Mouse (Mus musculus): Measurements from ENCODE around the gene Tgfbrap1.

Tgfbrap1 gene

DNA sequence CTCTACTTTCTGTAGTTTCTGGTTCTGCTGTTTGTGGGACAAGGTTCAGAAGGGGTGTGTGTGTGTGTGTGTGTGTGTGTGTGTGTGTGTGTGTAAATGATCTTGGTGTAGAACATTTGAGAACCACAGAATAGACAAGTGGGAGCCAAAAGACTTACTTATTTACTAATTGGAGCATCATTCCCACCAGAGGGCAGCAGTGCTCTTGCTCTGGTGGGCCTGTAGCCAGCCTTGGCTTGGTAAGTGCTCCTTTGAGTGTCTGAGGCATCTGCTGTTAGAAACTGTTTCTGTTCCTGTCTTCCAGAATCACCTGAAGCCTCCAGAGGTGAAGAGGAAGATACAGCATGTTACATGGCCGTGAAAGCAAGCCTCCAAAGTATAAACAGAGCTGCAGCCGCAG lies 14.4 kb upstream of the Tgfbrap1 start:
- peak; percentile 22 to 59 for DNase-seq (ENCODE audit: low spot score in 2 of 2)

DNA sequence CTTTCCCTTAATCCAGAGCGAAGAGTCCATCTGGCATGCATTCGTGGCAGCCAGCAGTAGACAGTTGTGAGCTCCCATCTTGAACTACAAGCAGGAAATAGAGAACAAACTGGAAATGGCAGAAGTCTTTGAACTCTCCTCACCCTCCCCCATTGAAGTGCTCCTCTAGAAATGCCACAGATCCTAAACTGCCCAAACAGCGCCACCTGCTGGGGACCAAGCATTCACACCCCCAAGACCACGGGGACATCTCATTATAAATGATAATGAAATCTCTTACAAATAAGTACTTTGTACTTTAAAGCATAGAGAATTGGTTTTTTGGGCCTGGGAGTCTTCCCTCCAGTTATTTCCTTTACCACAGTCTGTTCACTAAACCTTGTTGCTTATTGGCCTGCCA lies 12.1 kb upstream of the Tgfbrap1 start:
- peak; percentile 40 to 83 for DNase-seq (ENCODE audit: low spot score in 2 of 2)

DNA sequence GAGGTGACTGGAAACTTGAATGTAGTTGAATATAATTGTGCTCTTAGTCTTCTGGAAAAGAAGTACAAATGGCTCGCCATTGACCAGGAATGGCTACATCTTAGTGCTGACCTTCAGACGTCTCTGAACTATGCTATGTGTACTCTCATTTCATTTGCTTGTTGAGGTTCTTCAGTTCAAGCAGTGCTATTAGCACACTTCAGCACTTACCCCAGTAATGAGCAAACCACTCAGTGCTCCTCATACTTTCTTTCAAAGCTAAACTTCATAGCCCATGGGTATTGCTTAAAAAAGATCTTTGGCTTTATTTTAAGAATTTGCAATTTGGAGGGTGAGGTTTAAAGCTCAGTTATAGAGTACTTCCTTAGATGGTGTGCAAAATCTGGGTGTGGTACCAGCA lies 10.3 kb upstream of the Tgfbrap1 start:
- no peak for DNase-seq (ENCODE audit: low spot score in 2 of 2)

DNA sequence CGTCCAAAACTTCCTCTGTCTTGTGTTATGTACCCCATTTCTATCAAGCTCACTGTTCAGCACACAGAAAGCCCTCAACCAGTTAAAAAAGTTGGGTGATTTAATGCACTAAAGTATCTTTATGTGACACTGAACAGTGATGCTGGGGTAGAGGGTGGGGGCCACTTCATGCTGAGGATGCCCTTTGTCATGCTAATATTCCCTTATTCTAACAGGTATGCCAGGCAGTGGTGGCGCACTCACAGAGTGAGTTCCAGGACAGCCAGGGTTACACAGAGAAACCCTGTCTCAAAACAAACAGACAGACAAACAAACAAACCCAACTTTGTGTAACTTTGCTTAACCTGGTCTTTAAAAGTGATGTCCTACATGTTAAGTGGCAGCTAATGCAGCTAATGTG lies 4.2 kb downstream of the Tgfbrap1 start:
- no peak for DNase-seq (ENCODE audit: low spot score in 2 of 2)

DNA sequence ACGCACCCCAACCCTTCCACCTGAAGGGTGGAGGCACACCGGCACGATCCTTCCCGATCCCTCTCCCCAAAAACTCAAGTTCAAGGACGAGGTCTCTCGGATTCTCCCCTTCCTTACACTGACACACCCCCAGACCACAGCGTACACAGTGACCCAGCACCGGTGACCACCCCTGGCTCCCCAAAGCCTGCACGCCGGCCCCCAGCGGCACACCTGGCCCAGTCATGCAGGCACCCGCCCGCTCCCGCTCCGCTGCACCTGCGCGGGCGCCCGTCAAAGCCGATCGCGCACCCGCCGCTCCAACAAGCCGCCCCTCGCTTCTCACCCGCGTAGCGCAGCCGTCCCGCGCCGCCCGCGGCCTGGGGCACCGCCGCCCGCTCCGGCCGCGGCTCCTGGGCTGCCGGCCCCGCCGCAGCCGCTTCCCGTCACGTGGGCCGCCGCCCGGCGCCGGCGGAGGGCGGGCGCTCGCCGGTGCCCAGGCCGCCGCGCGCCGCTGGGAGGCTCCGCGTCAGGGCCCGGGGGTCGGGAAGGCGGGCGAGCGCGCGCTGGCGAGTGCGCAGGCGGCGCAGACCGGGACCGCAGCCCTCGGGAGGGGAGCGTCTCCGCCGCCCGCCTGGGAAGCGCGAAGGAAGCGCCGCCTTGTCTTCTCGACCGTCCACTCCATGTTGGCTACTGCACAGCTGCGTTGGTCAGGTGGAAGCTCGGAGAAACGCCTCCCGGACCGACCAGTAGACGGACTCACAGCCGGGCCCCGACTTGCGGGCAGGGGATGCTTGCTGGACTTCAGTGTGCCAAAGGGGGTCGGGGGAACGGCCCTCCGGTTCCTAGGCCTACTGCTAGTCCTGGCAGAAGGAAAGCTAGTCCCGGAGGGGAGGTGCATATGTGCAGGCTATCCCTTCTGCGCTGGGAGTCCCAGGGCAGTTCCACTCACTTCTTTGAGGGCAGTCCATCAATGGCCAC lies 6.1 kb downstream of the Tgfbrap1 start:
- DNase-seq (ENCODE audit: low spot score in 2 of 2): peak; percentile 67

DNA sequence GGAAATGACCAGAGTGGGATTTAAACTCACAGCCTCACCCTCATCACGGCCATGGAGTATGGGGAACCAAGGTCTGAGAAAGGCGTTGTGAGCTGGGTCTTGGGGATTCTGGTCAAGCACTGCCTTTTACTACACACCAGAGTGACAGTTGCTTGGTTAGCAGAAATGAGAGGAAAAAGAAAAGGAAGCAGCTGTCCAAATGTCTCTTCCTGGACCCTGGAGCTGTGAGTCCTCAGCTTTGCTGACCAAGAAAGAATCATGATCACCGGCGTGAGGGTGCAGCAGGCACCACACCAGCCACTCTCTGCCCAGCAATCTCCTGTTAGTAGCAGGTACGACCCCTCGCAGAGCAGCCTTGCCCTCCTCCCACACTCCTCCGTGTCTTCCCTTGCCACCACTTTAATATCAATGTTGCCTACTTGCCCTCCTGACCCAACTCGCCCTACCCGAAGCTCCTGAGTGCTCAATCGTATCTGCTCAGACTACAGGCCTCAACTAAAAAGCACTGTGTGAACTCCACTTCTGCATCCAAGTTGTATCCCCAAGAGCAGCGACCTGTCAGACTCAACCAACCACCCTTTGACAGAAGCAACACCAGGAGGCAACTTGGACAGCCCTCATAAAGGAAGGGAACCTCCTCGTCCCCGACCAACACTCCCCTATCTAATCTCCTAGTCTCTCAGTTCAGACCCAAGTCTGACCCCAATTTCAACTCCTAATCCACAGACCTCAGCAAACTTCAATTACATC lies 7.0 kb downstream of the Tgfbrap1 start:
- peak in 1 of 2 experiments; percentile 25 for DNase-seq (ENCODE audit: low spot score in 2 of 2)

DNA sequence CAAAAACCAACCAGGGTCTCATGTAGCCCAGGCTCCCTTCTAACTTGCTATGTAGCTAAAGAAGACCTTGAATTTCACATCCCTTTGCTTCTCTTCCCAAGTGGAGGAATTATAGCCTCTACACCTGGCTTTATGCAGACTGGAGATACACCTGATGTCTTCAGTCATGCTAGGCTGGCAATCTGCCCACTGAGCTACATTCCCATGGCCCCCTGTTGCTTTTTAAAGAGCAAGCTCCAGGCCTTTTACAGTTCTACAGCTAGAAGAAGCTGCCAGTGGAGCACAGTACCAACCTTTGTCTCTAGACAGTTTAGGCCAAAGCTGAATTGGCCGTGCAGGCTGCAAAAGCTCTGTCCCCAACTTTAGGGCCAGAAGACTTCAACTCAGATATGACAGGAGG lies 8.0 kb downstream of the Tgfbrap1 start:
- DNase-seq (ENCODE audit: low spot score in 2 of 2): no peak

DNA sequence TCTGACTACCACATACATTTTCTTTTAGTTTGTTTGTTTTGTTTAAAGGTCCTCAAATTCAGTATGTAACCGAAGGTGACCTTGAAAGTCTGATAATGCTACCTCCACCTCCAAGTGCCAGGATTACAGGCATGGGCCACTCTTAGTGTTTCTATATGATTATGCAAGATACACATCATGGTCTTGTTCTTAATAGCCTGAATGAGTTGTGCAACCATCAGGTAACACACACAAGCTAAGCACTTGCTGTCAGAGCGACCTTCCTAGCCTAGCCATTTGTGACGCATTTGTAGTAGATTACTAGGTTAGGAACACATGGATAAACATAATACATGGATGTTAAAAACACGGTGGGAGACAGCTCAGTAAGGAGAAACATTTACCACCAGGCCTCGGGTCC lies 15.5 kb downstream of the Tgfbrap1 start:
- no peak for DNase-seq (ENCODE audit: low spot score in 2 of 2)

DNA sequence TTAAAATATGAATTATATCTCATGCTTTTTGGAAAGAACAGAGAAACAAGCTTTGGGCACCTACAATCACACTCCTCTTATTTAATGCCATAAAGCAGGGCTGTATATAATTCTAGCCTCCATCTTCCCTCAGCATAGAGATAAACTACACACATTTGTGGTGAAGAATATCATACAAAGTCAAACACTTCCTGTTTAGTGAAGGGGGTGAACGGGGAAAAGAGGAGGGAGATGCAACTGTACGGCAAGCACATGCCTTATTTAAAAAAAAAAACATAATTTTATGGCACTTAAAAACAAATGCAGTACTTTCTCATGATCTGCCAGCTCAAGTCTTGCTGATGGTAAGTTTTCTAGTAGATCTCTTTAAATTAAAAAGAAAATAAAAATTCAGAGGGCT lies 20.3 kb downstream of the Tgfbrap1 start:
- no peak for DNase-seq (ENCODE audit: low spot score in 2 of 2)

DNA sequence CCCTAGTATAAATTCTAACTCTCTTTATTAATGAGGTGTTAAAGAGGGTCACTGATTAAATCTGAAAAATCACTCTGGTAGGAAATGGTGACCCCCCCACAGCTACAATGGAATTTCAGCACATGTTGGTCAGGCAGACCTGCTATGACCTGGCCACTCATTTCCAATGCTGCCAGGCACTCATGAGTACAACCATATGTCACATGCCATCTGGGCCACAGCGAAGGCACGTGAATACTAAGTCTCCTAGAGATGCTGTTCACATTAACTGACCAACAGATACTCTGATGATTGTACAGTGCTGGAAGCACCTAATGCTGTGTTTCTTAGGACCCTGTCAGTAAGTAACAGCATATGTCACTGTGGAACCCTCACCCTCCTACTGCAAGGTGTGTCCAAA lies 23.6 kb downstream of the Tgfbrap1 start:
- DNase-seq (ENCODE audit: low spot score in 2 of 2): no peak

DNA sequence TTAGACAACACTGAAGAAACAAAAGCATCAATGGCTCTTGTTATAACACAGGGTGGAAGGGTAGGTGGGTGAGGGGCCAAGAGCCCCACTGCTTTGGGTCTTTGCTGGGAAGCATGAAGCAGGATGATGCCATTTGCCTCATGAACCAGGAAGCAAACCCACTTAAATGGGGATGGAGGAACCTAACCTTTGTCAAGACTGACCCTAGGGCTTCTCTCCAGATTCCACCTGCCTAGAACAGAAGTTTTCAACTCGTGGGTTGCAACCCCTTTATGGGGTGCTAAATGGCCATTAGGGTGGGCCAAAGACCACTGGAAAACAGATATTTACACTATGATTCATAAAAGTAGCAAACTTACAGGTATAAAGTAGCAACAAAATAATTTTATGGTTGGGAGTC lies 25.9 kb downstream of the Tgfbrap1 start:
- DNase-seq (ENCODE audit: low spot score in 2 of 2): no peak

DNA sequence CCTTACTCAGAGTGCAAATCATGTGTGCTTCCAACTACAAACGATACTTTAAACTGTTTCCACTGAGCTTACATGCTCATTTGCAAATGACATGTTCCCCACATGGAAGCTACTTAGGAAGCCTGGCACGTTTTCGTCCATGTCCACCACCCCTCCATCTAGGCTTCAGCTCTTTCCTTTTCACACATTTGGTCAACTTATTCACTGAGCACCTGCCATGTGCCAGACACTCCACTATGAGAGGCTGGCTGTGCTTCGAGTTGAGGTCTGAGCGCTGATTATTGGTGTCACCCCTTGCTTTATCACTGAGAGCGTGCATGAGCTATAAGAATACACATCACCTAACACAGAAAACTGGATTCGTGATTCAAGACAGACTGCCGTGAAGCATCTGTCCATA lies 26.4 kb downstream of the Tgfbrap1 start:
- no peak for DNase-seq (ENCODE audit: low spot score in 2 of 2)

DNA sequence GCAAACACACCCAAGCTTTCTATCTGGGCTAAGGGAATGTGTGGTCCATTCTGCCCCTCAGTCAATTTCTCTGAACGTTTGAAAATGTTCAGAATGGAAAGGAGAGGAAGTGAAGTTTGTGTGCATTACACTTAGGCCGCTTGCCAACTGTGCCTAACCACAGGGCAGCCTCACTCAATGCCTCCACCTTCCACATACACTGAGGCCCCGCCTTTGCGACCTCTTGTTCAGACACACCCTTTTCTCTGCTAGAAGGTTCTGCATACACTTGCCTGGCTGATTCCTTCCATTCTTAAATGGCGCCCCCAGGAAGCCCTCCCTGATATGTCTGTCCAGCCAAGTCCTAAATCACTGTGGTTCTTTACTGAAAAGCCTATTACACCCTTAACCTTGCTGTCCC lies 27.7 kb downstream of the Tgfbrap1 start:
- no peak for DNase-seq (ENCODE audit: low spot score in 2 of 2)

DNA sequence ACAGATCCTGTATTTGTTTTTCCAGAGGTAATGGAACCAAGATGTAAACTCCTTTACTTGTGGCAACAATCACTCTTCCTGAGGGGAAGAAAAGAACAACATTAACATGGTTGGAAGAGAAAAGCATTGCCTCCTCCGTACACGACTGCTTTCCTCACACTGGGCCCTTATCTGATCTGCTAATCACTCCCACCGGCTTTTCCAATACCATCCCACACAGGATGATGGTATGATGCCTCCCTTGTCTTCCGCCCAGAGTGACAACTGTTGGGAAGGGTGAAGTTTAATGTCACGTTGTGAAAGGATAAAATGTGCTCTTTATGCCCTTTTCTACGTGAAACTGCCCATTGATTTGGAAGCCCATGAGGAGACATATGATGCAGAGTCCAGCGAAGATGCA lies 30.9 kb downstream of the Tgfbrap1 start:
- DNase-seq (ENCODE audit: low spot score in 2 of 2): no peak

DNA sequence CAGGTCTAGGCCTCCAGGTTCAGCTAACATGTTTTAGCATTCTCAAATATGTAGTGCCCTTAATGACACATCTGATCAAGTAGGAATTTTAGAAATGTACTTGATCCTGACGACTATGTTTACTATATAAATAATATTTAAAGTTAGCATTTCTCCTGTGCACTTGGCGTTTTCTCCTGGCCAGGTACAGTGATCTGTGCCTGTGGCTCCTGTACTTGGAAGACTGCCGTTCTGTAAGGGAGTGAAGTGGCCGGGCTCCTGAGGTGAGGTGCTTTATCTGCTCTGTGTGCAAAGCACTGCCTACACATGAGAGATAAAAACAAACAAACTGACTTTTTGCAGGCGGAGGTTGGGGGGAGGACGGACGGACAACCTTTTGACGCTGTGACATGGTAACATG lies 31.9 kb downstream of the Tgfbrap1 start:
- no peak for DNase-seq (ENCODE audit: low spot score in 2 of 2)

DNA sequence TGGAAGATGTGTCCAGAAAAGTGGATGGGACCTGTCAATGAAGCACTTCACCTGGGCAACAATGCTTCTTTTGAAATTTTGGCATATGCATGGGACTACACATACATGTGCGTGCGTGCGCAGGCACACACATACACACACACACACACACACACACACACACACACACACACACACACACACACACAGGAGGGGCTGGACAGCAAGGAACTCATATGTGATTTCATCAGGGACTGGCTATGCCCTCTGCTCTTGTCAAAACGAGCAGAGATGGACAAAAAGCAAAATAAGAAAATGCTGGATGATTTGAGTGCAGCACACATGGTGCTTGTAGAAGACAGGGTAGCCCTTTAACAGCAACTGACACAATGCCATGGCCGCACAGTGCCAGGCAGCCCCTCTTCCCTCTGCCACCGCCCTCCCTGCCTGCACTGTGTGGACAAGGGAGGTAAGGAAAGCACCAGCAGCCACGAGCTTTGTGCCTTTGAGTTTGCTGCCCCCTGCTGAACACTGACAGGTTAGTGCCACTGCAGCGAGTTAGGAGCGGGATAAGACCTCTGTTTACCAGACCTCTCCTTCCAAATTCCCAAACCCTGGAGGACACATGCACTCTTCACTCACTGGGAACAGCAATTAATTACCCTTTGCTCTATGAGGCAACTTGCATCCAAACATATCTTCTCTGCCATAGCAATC lies 32.7 kb downstream of the Tgfbrap1 start:
- peak in 1 of 2 experiments; percentile 54 for DNase-seq (ENCODE audit: low spot score in 2 of 2)

DNA sequence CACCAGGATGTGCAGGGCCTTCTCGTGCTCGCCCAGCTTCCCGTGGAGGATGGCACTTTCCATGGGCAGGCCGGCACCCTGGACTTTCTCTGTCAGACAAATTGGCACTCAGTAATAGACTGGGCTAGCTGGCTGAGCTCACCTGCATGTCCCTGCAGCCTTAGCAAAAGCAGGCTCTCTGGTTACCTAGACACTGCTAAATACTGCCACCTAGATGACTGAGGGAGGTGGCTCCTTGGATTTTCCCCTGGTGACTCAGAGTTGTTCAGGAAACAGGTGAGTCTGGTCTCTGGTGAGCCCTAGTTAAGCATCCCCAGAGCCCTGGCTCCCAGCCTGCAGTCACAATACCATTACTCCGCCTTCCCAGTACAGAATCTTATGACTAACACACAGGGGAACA lies 46.5 kb downstream of the Tgfbrap1 start:
- no peak for DNase-seq (ENCODE audit: low spot score in 2 of 2)

DNA sequence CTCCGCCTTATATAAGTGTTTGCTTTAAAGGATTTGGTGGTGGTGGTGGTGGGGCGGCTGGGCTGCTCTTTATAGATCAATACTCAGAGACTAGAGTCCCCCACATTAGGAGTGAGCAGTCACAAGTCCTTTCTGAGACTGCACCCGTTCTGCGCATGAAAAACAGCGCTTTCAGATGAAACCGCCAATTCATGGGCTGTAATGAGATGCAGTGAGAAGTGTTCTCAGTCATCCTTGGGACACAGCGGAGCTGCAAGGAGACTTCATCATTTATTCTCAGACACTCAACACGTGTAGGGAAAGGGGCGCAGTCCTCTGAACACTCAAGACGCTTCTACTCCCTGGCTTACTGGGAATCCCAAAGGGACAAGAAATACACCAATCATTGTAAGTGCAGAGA lies 50.6 kb downstream of the Tgfbrap1 start:
- no peak for DNase-seq (ENCODE audit: low spot score in 2 of 2)

DNA sequence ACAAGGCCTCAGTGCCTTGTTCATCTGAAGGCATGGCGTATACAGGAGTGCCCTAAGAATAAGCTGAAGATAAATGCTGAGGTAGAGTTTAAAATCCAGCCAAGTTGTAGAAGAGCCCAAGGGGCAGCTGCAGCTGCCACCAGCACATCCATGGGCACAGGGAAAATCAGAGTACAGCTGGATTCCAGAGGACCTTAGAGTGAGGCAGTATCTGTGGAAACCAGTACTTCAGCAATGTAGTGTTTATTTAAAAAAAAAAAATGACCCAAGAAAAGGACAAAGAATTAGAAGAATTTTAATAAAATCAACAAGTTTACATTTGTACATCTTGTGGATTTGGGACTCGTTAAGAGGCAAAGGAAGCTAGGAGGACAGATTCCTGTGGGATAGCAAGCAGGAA lies 51.4 kb downstream of the Tgfbrap1 start:
- no peak for DNase-seq (ENCODE audit: low spot score in 2 of 2)

DNA sequence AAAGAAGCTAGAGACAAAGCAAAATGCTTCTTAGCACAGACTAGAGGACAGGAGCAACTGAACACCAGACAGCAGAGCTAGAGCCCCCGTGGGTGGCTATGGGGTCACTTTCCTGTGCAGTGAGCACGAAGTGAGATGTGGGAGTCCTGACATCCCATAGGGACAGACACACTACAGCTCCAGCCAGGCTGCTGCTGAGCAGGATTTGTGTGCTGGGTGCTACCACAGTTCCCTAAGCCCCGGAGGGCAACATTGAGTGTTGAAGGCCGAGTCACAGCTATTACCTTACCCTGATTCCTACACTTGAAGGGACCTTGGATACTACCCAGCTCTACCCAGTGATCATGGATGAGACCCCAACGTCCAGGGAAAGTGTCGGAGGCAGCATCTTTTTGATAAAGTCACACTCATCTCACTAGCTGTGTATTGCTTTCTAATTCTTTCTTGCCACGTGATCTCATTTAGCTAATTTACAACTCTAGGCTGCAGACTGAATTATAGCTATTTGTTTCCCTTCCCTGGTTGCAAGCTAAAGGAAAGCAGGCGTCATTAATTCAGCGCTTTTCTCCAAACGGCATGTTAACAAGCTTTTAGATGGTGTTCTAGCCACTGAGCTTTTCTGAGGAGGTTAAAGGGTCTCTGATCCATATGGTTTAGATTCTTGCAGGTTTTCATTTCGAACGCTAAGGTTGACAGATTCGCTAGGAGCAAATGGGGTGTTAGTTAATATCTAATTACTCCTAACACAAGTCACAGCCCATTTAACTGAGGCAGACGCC lies 53.0 kb downstream of the Tgfbrap1 start:
- no peak for DNase-seq (ENCODE audit: low spot score in 2 of 2)

DNA sequence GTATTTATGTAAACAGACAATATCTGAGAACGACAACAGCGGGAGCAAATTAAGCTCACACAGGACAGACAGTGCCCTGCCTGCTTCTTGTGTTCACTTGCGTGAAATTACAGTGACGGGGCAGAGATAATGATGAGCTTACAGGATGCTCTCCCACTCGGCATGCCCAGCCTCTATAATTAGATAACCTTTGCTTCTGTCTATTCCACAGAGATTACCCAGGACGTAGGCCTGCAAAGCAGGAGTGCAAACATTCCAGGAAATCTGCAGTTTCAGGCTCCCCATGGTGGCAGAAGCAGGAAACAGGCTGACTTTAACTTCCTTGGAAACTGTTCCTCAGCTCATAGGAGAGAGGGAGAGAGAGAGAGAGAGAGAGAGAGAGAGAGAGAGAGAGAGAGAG lies 56.2 kb downstream of the Tgfbrap1 start:
- no peak for DNase-seq (ENCODE audit: low spot score in 2 of 2)

DNA sequence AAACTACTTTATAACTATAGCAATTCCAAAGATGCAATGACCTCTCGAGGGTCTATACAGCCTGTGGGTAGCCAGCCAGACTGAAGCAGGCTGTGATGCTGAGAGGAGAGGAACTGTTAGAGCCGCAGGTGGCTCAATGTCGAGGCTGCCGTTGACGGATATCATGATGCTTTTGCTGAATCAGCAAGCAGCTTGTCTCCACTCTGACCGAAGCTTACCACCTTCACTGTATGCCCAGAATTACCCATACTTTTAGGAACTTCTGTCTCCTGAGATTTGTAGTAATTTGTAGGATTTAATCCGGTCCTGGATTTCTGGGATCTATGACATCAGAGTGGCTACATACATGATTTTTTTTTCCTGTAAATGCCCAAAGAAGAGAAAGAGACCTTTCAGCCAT lies 62.4 kb downstream of the Tgfbrap1 start:
- DNase-seq (ENCODE audit: low spot score in 2 of 2): no peak

All from spleen, postnatal 10 days (tissue).